Mouse (Mus musculus) embryonic facial prominence, embryonic 11.5 days (tissue): ENCODE results near the gene Nacc2. TPM values are rescaled to one million over a fixed set of nuclear protein-coding genes. Genes with fewer than 3 reads are reported as not detected.
A peak's percentile ranks its signal among the peaks of the same experiment; 100 is the strongest.

Experiments
- ATAC-seq: fragments of 200-750 bp; cut with Nextera tagmentation; replicated peaks from 2 replicates; pipeline ENCODE4 v1.8.0; 2017; ENCODE audit warnings: low read depth; ENCODE audit not compliant: insufficient number of reproducible peaks, low FRiP score, low TSS enrichment
- DNase-seq: peaks from one replicate; pipeline ENCODE4 v3.0.0-alpha.2; 2015; ENCODE audit warnings: low spot score
- H3K27ac ChIP-seq: fragments of 300-500 bp; sonication (generic); replicated peaks from 2 replicates; pipeline ENCODE4 v1.5.1; 2014; ENCODE audit warnings: mild to moderate bottlenecking, low read depth, low read length, control low read depth
- H3K27me3 ChIP-seq: fragments of 300-500 bp; sonication (generic); 2 replicates; pipeline ENCODE4 v1.6.1; 2014; ENCODE audit warnings: mild to moderate bottlenecking, low read length, moderate library complexity, mixed read lengths; ENCODE audit not compliant: control insufficient read depth, insufficient read depth
- H3K36me3 ChIP-seq: fragments of 300-500 bp; sonication (generic); replicated peaks from 2 replicates; pipeline ENCODE4 v1.6.1; 2014; ENCODE audit warnings: low read depth, mild to moderate bottlenecking, low read length, moderate library complexity, mixed read lengths; ENCODE audit not compliant: control insufficient read depth, insufficient read depth
- H3K4me1 ChIP-seq: fragments of 300-500 bp; sonication (generic); 2 replicates; pipeline ENCODE4 v1.6.1; 2014; ENCODE audit warnings: low read length, mixed read lengths; ENCODE audit not compliant: control insufficient read depth, insufficient read depth
- H3K4me2 ChIP-seq: fragments of 300-500 bp; sonication (generic); 2 replicates; pipeline ENCODE4 v1.6.1; 2014; ENCODE audit warnings: low read depth, mild to moderate bottlenecking, control low read depth, low read length, moderate library complexity
- H3K4me3 ChIP-seq: fragments of 300-500 bp; sonication (generic); 2 replicates; pipeline ENCODE4 v1.5.1; 2014; ENCODE audit warnings: low read depth, low read length, control low read depth
- H3K9ac ChIP-seq: fragments of 300-500 bp; sonication (generic); replicated peaks from 2 replicates; pipeline ENCODE4 v1.6.1; 2014; ENCODE audit warnings: mild to moderate bottlenecking, control low read depth, low read length
- H3K9me3 ChIP-seq: fragments of 300-500 bp; sonication (generic); replicated peaks from 2 replicates; pipeline ENCODE4 v1.6.1; 2016; ENCODE audit warnings: mild to moderate bottlenecking, low read length, inconsistent platforms, mixed read lengths; ENCODE audit not compliant: control insufficient read depth
- WGBS: fragments of 180-500 bp; shearing (Covaris S2); extraction: QIAGEN DNeasy Blood & Tissue Kit; methylation state at CpG from one replicate; pipeline ENCODE4 v1.1.7; 2014; 5-methylcytosine and 5-hydroxymethylcytosine counted together
- polyA plus RNA-seq: library from polyadenylated mRNA; unstranded; fragments of >200 nt; fragmentation: Nextera tagmentation; extraction: Ambion mirVana; gene quantifications from 2 replicates; pipeline ENCODE4 v1.2.1, GENCODE M21; 2014

Gene Nacc2
- polyA plus RNA-seq: 2.7 and 3.6 TPM in 2 replicates

DNA sequence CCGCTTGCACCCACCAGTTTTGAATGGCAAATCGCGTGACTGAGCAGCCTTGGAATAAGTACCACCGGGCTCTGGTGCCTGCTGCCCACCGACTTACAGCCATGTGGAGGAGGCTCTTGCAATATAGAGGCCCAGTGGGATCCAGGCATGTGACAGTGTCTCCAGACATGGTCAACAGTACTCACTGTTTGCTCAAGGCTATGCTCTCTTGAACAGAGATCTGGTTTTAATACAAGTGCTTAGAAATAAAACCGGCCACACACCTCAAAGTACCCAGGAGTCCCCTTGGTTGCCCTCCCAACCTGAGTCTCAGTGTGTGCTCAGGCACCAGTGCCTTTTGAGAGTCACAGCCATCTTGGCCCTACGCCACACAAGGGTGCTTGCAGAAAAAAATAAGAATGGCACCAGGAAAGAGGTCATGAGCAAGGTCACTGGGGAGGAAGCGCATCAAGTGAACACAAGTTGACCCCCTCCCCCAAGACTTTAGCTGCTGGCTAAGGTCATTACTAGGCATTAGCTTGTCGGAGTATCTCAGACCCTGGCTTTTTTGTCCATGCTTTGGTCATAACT is at the start of gene Nacc2:
TSS of gene Nacc2 (minus strand) at position 142 of the 570 bp plus-strand sequence.
- Histone ChIP-seq H3K27me3 (peaks cover 20% of the 10 kb centered on the region), H3K9me3 (no peaks in the 10 kb centered on the region), H3K4me1 (peaks cover 5% of the 10 kb centered on the region), H3K4me2 (peak within 1 kb of the TSS; percentile 96), H3K36me3 (no peaks in the 10 kb centered on the region), H3K4me3 (peak within 1 kb of the TSS; percentile 82), H3K27ac (no peak within 1 kb of the TSS), H3K9ac (peak within 1 kb of the TSS; percentile 72)
- DNase-seq: no peak
- 20% methylated on average over 9 of the region's 9 CpGs for WGBS
- ATAC-seq: no peak

DNA sequence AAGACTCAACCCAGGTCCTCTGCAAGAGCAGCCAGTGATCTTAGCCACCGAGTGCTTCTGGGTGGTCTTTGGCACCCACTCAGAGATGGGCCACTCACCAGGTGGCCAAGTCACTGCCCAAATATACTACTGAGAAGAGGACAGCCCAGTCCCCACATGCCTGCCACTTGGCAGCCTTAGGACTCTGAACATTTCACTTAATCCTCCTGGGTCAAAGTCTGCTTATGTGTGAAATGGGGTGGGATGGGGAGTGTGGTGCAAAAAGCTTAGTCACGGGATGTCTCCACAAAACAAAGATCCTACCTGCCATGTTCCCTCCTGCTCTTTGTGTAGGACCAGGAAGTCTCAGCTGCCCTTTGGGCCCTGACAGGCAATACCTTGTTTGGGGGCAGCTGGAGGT is 49.1 kb upstream of the Nacc2 start:
- WGBS: 90% methylated on average over 2 of the region's 2 CpGs
- ATAC-seq: no peak
- H3K36me3 ChIP-seq: no peaks in the 10 kb centered on the region

DNA sequence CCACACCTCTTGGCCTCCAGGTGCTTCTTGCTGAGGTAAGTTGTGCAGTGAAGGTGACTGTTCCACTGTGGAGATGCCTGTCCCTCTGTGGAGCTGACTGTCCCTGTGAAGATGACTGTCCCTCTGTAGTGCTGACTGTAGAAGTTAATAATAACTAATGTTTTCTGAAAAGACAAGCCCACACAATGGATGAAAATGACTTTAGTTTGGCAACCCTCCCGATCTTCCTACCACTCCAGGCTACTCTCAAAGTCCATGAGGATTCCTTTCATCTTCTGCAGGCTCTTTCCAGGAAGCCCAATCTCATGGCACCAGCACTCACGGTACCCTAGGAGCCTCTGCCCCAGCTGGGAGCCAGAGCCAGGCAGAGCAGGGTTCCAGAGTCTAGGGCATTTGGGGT is 47.4 kb upstream of the Nacc2 start:
- H3K4me1 ChIP-seq: no peaks in the 10 kb centered on the region

More for the DNA sequence above, 49.1 kb upstream of the Nacc2 start:
- Histone ChIP-seq H3K4me2 (no peak overlapping the region), H3K9ac (no peak overlapping the region), H3K27me3 (no peaks in the 10 kb centered on the region), H3K4me1 (no peaks in the 10 kb centered on the region), H3K4me3 (no peak overlapping the region), H3K9me3 (no peaks in the 10 kb centered on the region), H3K27ac (no peak overlapping the region)
- no peak for DNase-seq

DNA sequence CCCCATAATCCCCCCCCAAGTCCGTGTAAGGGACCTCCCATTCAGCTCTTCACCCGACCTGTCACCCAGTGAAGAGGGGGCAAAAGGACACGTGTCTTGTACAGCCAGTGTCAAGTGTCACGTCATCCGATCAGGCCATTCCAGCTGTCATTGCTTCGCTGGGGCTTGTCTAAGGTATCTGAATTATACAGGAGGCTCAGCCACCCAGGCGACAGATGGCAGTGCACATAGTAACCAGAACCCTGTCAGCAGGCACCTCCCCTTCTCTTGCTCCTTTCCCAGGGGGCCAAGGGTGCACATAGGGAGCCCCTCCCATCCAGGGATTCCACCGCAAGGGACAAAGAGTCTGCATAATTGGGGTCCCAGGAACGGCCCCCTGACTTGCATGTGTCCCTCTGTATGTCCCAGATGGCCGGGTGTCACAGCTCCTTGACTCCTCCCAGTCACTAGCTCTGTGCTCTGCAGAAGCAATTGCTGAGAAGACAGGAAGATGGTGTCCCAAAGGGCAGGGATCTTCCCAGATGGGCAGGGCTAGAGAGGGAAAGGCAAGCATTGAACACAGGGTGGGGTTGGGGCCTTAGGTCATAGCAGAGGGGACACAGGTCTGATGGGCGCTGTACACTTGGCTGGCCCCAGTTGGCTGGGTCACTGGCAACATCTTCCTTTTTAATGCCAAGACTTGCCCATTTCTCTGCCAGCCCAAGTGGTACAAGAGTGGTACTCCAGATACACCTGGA is 46.0 kb upstream of the Nacc2 start:
- 21% methylated on average over 11 of the region's 11 CpGs for WGBS
- Histone ChIP-seq H3K9me3 (no peaks in the 10 kb centered on the region), H3K9ac (no peak overlapping the region), H3K27ac (no peak overlapping the region), H3K27me3 (no peaks in the 10 kb centered on the region), H3K4me2 (no peak overlapping the region), H3K4me3 (no peak overlapping the region), H3K4me1 (no peaks in the 10 kb centered on the region), H3K36me3 (no peaks in the 10 kb centered on the region)
- ATAC-seq (peak; percentile 61), DNase-seq (peak; percentile 20)

More for the DNA sequence above, 47.4 kb upstream of the Nacc2 start:
- DNase-seq (no peak), ATAC-seq (no peak)
- H3K9me3 ChIP-seq: no peaks in the 10 kb centered on the region
- 58% methylated on average over 2 of the region's 2 CpGs for WGBS
- H3K27me3 ChIP-seq: no peaks in the 10 kb centered on the region
- no peak overlapping the region for H3K4me2 ChIP-seq
- no peak overlapping the region for H3K9ac ChIP-seq
- no peaks in the 10 kb centered on the region for H3K36me3 ChIP-seq
- no peak overlapping the region for H3K27ac ChIP-seq
- no peak overlapping the region for H3K4me3 ChIP-seq

DNA sequence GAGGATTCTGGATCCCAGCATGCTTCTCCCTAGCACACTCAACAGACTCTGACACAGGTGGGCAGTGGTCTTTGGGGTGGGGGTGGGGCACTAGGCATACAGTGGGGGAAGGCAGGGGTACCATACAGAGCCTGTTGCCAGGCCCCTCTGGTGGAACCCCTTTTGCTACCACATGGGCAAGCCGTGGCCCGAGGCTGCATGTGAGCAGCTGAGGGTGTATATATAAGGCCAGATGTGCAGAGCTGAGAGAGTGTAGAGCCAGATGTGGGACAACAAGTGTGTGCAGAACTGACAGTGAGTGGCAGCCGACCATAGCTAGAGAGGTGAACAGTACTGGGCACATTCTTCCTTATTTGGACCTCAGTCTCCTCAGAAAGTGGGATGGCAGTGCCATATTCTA is 43.9 kb upstream of the Nacc2 start:
- Histone ChIP-seq H3K4me3 (no peak overlapping the region), H3K36me3 (no peaks in the 10 kb centered on the region), H3K4me2 (no peak overlapping the region), H3K27me3 (no peaks in the 10 kb centered on the region), H3K9ac (no peak overlapping the region), H3K9me3 (no peaks in the 10 kb centered on the region), H3K4me1 (no peaks in the 10 kb centered on the region), H3K27ac (no peak overlapping the region)
- WGBS: 74% methylated on average over 3 of the region's 3 CpGs
- DNase-seq: no peak
- no peak for ATAC-seq

DNA sequence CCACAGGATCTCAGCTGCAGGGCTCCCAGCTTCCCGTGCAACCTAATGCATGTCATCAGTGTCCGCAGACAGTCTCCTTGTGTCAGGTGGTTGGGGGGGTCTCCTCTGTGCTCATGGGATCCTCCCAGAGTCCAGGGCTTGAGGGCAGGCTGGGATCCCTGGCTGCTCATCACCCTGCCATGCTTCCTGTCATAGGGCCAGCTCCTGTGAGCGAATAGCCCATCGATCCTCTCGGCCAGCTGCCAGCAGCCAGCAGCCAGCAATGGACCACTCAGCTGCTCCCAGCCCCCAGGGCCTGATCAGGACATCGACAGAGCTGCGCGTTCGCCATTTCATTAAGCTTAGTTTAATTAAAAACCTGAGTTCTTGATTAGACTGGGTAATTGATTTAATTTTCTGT is 35.0 kb upstream of the Nacc2 start:
- WGBS: 88% methylated on average over 9 of the region's 9 CpGs
- Histone ChIP-seq H3K27me3 (no peaks in the 10 kb centered on the region), H3K9me3 (no peaks in the 10 kb centered on the region), H3K4me2 (no peak overlapping the region), H3K27ac (no peak overlapping the region), H3K4me3 (no peak overlapping the region), H3K4me1 (no peaks in the 10 kb centered on the region), H3K36me3 (no peaks in the 10 kb centered on the region), H3K9ac (no peak overlapping the region)
- no peak for ATAC-seq
- no peak for DNase-seq

DNA sequence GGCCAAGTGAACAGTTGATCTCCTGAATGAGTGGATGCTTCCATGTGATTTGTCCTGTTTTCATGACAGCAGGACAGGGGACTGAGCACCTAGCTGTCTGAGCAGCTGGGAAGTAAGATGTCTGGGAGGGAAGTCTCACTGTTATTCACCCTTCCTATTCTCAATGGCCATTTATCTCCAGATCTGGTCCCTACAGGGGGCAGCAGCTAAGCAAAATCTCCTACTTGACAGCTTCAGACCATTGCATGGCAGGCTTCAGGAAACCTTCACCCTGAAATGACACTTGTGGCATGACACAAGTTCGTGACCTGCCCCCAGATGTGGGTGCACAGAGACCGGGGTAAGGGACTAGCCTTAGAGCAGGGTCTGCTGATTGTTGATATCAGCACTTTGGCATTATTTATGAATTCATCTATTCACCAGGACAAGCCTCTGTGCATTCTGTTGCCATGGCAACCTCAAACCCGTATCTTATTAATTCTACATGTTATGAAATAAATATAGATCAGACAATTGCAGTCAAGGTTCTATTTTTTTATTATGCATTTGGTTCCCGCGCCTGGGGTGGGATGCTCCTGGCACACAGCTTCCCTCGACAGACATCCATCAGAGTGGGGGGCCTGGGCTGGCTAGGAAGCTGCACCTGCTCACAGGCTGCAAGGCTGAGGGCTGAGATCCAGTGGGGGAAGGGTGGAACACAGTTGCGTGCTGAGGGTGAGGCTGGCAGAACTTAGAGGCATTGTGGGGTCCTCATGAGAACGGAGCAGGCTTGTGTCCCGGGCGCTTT is 33.4 kb upstream of the Nacc2 start:
- no peak for DNase-seq
- Histone ChIP-seq H3K27me3 (no peaks in the 10 kb centered on the region), H3K9me3 (no peaks in the 10 kb centered on the region), H3K27ac (no peak overlapping the region), H3K36me3 (no peaks in the 10 kb centered on the region), H3K4me2 (no peak overlapping the region), H3K9ac (no peak overlapping the region), H3K4me1 (no peaks in the 10 kb centered on the region), H3K4me3 (no peak overlapping the region)
- 74% methylated on average over 10 of the region's 10 CpGs for WGBS
- no peak for ATAC-seq

DNA sequence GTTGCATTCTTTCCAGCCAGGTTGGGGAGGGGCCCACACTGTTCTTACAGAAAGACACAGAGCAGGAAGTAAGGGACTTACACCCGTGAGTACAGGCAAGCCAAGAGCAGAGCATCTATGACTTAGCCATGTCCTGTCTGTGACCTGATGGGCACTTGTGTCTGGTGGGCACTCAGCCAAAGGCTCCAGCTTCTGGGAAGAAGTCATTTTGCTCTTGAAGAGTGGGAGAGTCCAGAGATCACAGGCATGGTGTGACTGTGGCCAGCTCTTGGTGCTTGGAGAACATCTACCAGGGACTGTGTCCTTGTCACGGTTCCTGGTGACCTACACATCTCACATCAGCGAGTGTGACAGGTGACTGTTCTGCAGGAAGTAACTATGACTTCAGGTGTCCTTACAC is 32.7 kb upstream of the Nacc2 start:
- 63% methylated on average over 3 of the region's 3 CpGs for WGBS
- Histone ChIP-seq H3K4me3 (no peak overlapping the region), H3K27ac (no peak overlapping the region), H3K4me1 (no peaks in the 10 kb centered on the region), H3K9ac (no peak overlapping the region), H3K4me2 (no peak overlapping the region), H3K9me3 (no peaks in the 10 kb centered on the region), H3K27me3 (no peaks in the 10 kb centered on the region), H3K36me3 (no peaks in the 10 kb centered on the region)
- DNase-seq (no peak), ATAC-seq (no peak)
